Mouse (Mus musculus) liver, adult 2 months (tissue): ENCODE measurements around the gene Tceanc2.

Experiments used
- CTCF ChIP-seq: fragments of 200-500 bp; IDR thresholded peaks from 2 replicates; pipeline ENCODE4 v1.5.1; 2011; ENCODE audit warnings: low read depth, low read length, control low read depth
- POLR2A ChIP-seq: fragments of 200-500 bp; IDR thresholded peaks from 2 replicates; pipeline ENCODE4 v1.6.1; 2011; ENCODE audit warnings: low read length, control low read depth; ENCODE audit not compliant: insufficient read depth; ENCODE audit errors: extremely low read depth

DNA sequence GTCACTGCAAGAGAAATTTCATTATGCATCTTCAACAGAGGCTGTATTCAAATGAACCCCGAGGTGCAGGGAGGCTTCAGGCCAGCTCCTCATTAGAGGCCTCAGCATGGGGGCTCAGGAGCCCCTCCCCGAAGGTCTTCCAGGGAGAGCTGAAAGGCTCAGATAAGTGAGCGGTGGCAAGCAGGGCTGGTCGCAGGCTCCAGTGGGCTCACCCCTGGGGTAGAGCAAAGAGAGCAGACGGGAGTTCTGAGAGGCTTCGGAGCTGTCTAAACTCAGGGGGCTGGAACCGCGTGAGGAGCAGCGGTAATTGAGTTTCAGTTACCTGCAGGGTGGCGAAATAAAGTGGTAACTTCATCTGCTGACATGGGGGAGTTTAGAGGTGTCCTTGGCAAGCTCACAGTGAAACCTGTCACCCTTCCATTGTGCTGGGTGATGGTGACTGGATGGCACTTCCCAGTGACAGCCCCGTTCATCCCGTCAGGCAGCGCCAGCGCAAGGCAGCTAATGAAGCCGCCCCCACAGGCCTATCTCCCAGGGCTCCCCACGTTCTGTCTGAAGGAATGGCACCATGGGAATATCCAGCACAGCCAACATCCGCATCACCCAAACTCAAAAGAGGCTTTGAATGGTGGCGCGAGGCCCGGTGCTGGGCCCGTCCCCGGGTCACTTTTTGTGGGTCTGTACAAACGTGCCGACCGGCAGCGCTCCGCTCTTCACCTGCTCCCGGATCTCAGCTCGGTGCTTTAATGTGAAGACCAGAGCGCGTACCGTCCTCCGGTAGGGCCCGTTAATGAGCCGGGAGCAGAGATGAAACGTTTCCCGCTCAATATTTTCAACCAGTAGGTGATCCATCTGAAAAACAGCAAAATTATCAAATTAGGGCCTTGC lies 39.7 kb downstream of the Tceanc2 start:
- TF ChIP-seq CTCF (no peak), POLR2A (no peak)
